Mouse (Mus musculus): Measurements from ENCODE around the gene St14.

St14 gene

DNA sequence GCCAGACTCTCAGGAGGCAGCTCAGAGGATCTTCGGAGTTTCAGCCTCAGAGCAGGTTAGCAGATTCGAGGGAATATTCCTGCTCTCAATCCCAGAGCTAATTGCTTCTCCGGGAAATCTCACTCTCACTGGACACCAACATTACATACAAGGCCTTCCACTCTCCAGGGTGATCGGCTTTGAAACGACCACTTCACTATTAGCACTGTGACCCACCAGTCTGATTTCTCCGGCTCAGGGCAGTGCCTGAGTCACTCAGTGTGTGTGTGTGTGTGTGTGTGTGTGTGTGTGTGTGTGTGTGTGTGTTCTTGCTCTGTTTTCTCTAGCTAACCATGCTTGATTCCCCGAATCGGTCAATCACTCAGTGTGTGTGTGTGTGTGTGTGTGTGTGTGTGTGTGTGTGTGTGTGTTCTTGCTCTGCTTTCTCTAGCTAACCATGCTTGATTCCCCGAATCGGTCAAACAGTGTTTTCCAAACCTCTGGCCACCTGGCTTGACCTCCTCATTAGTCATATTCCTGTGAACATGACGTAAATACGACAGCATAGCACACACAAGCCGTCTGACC is 9.1 kb downstream of the St14 start:
- DNase-seq, result no peak

DNA sequence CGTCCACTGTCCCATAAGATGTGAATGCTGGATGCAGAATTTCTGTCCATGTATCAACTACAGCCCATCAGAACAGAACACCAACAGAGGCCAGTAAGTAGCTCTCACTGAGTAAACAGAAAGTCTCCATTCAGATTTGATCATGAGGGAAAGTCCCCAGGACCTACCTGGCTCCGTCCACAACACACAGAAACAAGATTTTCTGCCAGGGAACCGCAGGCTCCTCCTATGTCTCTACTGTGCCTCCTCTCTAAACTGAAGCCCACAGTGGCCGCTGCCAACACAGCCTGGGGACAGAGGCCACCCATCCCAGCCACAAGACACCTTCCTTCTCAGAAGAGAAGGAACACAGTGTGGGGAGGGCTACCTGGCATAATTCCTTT is 11.1 kb downstream of the St14 start:
- DNase-seq, result no peak

DNA sequence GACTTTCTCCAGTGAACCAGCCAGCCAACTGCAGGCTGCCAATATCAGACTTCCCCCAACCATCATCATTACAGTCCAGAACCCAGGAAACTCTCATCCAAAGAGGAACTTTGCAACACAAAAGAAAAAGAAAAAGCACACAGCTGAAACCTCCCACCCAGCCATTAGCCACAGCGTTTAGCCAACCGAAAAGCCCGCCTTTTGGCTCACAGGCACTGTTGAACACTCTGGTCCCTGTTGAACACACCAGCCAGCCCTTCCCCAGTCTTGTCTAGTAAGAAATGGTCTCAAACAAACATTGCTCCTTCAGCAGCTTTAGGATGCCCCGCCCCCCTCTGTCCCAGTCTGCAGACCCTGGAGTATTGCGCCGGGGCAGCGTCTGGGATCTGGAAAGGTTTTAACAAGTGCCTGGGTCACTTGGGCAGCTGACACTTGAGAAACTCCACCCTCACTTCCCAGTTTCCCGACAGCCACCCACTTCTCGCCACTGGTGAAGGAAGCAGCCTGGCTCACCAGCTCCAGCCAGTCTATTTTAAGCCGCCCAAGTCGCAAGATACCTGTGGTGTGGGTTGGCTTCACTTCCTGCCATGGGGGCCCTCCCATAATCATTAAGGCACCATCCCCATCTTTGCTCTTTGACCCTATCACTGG is 11.6 kb downstream of the St14 start:
- DNase-seq, result peak; percentile 18

DNA sequence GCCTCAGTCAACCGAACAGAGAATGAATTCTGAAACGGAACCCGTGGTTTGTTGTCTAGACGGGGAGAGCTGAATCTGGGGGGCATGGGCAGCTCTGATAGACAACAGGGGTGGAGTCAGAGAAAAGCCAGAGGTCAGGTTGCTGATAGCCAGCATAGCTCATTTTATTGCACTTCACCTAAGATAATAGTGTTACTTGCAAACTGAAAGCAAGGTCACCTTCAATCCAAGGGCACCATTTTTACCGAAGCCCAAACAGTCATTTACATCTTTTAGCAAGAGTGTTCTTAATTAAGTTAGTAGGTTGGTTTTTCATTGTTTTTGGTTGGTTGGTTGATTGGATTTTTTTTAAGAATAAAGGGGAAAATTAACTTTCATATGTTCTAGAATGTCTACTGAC is 12.2 kb downstream of the St14 start:
- no peak for DNase-seq

DNA sequence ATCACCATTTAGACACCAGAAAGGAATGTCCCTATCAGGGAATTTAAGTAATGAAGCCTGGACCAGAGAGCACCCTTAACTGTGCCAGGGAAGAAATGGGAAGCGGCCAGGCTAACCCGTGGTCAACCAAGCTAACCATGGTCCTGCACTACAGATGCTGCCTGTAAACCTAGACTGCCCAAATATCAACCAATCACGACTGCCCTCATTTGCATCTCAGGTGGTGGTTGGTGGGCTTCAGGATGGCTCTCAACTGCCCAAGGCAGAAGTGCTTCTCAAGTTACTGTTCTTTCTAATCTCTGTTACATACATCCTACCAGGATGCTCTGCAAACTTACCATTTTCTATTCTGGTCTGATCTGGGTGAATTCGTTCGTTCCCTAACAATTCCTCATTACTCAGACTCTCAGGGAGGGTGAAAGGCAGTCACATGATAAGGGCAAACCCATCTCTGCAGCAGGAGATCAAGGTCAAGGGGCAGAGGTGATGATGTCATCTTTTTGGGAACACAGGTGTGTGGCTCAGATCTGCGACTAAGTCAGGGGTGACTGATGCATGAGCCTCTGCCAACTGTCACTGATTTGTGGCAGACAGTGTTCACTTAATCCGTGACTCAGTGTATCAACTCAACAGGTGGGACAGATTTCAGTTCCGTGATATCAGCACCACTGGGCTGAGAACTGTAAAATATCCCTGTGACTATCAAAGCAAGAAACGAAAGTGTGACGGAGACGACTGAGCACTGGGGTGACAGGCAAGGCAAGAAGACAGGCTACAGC is 12.9 kb downstream of the St14 start:
- DNase-seq, result no peak

DNA sequence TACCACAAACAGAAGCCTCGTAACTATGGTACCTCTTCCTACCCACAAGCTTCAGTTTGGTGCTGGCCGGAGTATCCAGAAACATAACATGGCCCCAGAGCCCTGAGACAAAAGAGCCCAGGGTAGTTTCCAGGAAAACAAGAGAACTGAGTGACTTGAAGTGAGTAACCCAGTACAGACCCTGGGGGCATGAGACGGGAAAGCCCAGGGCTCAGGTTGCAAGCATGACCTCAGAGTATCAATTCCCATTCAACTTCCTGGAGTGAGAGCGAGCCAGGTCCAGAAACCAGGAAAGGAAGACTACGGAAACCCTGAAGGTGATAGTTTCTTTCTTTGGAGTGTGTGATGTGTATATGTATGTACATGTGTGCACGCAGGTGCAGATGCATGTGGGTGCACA is 14.2 kb downstream of the St14 start:
- DNase-seq, result no peak

DNA sequence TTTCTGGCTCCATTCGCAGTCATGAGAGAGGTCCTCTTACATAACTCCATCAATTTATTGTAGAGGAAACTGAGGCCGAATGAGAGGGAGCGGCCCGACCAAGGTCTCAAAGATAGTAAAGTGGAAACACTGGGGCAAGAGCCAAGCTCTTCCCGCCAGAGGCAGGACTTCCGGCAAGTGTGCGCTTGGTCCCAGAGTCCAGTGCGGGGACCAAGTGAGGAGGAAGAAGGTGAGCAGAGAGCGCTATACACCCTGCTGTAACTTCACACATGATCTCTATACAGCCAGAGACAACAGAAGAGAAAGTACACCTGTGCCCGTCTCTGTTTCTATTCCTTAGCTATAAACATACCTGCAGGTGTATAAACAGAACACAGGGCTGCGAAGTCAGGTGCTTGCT is 14.6 kb downstream of the St14 start:
- DNase-seq, result no peak

DNA sequence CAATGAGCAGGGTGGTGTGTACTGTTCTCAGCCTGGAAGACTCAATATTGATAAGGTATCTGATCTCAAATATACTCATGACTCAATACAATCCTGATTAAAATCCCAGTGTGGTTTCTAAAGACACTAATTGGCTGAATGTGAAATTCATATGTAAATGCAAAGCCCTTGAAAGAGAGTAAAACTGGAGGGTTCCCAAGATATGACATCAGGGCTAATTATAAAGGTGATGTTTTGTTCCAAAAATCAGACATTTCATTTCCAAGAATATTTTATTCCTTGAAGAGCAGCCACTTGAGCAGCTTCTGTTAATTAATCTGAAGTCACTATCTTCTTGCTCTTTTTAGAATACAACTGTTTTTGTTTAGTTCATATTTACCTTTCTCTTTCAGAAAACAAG is 16.1 kb downstream of the St14 start:
- no peak for DNase-seq

DNA sequence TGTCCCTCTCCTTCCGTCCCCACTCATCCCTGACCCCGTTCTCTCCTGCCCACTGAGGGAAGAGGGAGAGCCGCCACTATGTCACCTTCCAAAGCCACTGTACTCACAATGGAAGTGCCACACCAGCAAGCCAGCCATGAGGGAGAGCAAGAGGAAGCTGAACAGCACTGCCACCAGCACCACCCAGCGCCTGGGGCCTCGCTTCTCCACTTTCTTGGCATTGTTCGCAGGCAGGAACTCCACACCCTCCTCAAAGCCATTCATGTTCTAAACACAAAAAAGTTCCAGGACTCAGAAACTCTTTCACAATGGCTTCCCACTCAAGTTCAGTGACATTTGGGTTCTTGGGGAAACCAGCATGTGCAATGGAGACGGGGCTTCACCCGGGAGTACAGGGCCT is 23.2 kb downstream of the St14 start:
- DNase-seq, result no peak

DNA sequence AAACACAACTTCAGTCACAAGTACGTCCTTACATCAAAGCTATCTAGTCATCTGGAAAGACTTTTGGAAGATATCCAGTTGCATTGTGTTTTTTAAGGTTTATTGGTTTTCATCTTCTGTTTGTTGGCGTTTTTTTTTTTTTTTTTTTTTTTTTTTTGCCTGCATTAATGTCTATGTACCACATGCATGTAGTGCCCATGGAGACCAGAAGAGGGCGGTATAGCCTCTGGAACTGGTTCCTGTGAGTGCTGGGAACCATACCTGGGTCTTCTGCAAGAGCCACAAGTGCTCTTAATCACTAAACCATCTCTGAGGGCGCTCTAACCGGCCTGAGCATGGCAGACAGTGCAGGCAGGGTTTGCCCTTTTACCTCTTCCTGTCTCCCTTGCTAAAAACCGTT is 33.5 kb downstream of the St14 start:
- no peak for DNase-seq

DNA sequence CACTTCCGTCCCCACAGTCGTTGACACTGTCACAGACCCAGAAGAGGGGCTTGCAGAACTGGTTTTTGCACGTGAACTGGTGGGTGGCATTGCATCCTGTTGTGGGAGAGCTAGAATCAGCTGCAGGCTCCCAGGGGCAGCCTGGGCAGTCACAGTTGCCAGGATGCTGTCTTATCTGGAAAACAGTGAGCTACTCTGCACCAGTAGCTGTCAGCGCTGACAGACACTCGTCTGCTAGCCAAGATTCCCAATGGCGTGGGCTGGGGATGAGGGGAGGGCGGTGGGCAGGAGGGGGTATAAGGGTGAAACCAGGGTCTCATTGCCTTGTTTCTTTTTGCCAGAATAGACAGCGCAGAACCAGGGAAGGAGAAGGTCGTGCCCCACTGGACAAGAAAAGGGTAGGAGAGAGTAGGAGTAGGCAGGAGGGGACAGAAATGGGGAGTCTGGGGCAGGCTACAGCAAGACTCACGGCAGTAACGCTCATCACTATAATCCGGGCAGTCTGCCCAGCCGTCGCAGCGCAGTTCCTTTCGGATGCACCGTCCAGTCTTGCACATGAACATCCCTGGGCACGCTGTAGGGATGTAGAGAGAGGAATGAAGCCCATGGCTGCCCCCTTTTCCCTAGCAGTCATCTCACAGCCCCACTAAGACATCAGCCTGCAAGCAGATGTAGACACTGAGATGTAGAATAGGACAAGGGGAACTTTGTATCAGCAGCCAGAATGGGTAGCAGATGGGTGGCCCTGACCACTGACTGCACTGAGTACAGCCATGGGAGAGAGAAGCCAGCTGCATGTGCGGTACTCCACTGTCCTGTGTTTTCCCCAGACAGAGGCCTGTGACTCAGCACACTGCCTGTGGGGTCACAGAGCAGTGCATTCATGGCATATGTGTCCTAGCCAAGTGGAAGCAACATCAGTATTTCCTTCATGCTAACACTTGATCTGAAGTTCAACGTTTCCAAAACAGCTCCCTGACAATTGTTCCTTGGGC is 34.3 kb downstream of the St14 start:
- no peak for DNase-seq

DNA sequence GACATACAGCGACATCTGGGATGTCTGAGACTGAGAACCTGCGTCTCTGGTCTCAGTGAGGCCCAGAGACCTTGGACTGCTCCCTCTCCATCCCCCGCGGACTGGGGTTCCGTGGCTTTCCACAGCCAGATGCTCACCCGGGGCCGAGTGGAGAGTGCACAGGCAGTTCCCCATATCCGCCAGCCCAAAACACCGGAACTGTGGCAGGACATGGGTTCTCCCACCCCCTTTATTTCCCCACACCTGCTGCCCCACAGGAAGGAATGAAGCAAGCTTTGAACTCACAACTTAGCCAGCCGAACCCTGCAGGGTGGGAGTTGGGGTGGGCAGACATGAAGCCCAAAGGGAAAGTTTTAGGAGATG is 38.8 kb downstream of the St14 start:
- no peak for DNase-seq

DNA sequence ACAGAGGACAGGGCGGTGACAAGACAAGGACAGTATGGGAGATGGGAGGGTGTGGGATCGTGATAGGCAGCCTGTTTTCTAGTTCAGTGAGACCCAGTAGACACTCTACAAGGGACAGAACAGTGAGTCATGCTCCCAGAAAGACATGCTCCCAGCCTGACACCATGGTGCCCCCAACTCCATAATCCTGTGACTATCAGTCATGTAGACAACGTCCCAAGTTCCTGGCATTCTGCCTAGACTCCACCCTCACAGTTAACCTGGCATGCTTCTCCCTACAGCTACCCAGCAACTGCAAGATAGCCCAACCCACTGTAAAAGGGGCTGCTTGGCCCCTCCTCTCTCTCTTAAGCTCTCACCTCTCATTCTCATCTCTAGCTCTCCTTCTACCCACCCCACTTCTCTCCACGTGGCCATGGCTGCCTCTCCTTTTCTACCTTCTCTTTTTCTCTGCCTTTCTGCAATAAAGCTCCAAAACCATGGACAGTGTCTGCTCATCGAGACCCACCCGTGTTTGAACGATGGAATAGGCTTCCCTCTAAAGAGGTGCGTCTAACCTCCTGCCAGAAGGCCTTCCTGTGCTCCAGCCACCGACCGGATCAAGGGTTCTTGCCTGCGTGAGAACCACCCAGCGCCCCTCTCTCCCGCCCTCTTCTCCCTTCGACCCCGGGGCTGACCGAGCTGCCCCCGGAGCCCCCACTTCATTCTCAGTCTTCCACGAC is 39.4 kb downstream of the St14 start:
- no peak for DNase-seq

DNA sequence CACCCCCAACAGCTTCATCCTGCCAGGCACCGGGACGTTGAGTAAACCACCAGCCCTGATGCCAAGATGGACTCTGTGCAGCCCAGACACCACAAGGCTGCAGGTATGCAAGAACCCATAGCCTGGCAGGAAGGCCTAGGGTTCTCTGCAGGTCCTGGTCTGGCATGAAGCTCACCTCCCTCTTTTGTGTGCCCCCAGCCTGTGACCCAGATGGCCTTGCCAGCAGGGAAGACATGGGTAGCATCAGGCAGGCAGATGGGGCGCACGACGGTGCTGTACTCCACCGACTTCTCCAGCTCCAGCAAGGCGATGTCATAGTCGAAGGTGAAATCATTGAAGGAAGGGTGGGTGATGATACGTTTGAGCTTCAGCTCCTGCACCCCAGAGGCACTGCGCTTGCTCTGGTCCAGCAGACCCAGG is 40.5 kb downstream of the St14 start:
- no peak for DNase-seq

DNA sequence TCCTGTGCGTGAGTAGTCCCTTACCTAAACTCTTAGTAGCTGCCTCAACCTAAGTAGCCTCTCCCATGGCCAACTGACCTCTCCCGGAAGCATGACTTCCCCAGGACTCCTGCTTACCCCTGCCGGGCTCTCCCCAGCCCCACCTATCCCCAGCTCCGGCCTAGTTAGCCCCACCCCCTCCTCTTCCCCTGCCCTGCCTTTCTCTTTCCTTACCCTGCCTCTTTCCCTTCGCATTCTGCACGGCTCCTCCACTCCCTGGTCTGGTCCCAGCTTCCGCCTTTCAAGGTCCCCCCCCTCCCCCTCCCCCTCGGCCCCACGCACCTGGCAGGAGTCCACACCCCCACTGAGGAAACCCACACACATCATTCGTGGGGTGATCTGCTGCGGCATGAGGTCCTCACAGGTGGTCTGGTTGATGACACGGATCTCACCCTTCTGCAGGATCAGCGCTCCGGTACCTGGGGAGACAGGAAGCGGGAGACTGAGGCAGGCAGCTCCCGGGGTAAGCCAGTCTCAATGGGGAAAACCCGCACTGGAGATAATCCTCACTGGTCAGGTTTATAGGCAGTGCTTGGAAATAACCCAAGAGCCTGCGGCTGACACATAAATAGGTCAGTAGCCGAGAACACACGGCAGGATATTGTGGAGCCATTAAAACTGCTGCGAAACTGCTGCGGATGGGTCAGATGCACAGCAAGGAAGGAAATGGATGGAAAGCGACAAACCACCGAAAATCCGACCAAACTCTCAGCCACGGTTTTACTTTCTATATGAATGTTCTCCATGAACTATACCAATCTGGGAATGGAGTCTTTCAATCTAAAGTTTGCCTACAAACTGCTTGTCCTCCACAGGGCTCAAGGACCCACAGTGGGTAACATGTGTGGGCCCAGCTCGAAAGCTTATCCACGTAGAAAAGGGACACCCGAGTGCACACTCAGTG is 41.3 kb downstream of the St14 start:
- no peak for DNase-seq

DNA sequence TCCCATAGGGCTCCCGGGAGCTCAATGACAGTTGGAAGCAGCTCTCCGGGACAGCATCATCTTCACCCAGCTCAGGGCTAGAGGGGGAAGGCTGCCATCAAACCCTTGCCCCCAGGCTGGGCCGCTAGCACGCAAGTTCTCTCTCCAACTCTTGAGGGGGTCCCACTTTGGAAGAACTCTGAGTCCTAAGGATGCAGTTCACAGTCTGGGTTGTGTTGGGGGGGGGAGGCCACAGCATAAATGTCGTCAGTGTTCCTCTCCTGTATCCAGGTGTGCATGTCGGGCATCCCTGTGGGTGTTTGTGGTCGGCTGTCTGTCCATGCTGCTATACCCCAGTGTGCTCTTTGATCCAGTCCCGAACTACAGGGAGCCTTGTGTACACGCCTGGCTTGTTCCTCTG is 42.1 kb downstream of the St14 start:
- DNase-seq, result no peak

DNA sequence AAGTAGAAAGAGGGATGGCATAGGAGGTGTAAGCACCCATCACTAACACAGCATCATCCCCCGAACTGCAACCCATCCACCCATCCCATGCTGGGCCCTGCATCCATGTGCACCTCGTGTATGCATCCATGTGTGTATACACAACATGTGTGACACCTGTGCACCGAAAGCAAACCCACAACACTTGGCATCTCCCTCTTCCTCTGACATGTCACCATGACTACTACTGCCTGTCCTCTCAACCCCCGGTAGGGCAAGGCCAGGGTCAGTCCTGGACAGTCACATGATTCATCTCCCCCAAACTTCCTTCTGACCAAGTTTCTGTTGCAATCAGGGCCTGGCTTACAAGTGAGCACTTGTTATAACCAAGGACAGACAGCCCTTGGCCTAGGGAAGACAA is 42.8 kb downstream of the St14 start:
- DNase-seq, result no peak

DNA sequence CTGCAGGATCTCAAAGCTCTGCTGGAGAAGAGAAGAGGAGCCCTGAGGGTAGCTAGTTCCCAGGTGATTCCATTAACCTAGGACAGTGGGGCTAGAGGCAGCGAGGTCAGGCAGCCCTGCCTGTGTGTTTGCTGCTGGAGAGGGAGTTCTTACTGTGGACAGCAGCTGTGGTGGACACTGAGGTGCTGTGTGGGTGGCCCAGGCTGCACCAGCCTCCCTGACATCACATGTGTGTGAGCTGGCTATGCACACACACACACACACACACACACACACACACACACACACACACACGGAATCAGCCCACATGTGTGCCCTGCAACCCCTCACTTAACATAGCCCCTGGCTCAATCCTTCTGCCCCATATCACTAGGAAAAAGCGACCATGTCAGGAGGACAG is 43.5 kb downstream of the St14 start:
- no peak for DNase-seq

DNA sequence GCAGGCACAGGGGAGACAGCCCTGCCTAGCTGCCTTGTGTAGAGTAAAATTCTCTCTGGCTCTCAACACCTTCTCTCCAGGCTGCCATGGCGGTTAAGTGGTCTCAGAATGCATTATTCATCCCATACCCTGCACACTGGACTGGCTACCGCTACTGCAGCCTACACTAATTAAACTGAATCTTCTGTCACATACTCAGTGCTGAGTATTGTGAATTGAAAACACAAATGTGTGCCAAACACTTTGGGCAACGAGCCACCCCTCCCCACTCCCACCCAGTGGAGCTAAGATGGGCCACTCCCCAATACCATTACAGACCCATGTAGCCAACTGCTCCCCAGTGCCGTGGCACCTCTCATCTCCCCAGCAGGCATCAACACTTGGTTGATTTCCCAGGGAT is 44.2 kb downstream of the St14 start:
- DNase-seq, result no peak

DNA sequence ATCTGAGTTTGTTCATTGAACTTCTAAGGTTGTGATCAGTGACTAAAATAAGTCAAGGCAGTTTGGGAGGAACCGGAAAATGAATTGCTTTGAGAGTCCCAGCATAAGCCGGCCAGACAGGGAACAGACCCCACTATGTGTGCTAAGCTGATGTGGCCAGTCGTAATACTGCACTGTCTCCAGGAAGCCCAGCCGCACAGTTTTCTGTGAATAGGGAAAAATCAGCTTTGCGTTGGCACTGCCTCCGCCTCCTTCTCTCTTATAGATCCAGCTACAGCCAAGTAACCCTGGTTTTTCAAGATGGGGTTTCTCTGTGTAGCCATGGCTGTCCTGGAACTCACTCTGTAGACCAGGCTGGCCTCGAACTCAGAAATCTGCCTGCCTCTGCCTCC is 44.9 kb downstream of the St14 start:
- DNase-seq, result no peak

DNA sequence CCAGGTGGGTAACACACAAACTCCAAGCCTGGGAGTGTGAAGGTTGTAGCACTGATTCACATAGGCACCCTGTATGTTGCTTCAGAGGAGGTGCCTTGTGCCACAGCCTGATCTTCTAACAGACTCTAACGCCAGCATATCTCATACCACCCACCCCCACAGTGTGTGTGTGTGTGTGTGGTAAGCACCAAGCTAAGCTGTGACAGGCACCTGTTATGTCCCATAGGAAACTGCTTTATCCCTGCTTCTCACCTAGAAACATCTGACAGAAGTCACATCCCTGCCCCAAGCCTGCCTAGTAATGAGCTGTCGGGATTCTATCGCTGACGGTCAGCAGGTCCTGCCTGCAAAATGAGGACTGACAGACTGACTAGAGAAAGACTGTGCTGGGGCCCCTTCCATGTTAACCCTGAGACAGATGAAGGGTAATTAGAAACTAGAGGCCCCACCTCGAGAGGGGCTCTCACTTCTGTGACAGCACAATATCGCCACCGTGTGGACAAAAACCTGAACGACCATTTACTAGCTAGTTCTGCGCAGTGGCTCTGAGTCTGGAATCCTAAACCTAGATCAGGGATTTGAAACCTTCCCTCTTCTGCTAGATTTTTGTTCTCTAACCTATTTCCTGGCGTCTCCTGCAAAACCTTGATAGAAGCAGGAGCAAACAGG is 45.4 kb downstream of the St14 start:
- DNase-seq, result peak; percentile 86
